Mouse (Mus musculus) ES-E14 (cell line): Measurements from ENCODE around the gene Prex1. TPM values are rescaled to one million over a fixed set of nuclear protein-coding genes. Genes with fewer than 3 reads are reported as not detected.

Experiments
- DNase-seq: peaks from one replicate; pipeline ENCODE4 v3.0.0-alpha.2; 2013; ENCODE audit warnings: low read depth, low spot score
- H3K27ac ChIP-seq: 2 replicates; pipeline ENCODE4 v1.5.1; 2012; ENCODE audit warnings: low read depth, mild to moderate bottlenecking, low read length, moderate library complexity, mixed read lengths; ENCODE audit not compliant: poor library complexity, insufficient read depth, severe bottlenecking
- H3K36me3 ChIP-seq: 2 replicates; pipeline ENCODE4 v1.6.1; 2012; ENCODE audit warnings: mild to moderate bottlenecking, low read length, moderate library complexity, mixed read lengths; ENCODE audit not compliant: control insufficient read depth, poor library complexity, insufficient read depth, severe bottlenecking
- H3K4me1 ChIP-seq, 2 experiments: fragments of 150-350 bp in 1 of 2; sonication (generic) in 1 of 2; 2 replicates each; pipeline ENCODE4 v1.6.1; 2012; ENCODE audit warnings: low read length in 2 of 2, mild to moderate bottlenecking in 1 of 2, mixed read lengths in 1 of 2; ENCODE audit not compliant: control insufficient read depth in 2 of 2, insufficient read depth in 2 of 2, poor library complexity in 1 of 2
- H3K4me3 ChIP-seq, 2 experiments: fragments of 150-350 bp in 1 of 2; sonication (generic) in 1 of 2; 2 replicates each; pipeline ENCODE4 v1.5.1; 2012; ENCODE audit warnings: low read length in 2 of 2, low read depth in 1 of 2, mild to moderate bottlenecking in 1 of 2, mixed read lengths in 1 of 2; ENCODE audit not compliant: insufficient read depth in 1 of 2, poor library complexity in 1 of 2, severe bottlenecking in 1 of 2
- H3K9ac ChIP-seq: 2 replicates; pipeline ENCODE4 v1.6.1; 2012; ENCODE audit warnings: low read depth, mild to moderate bottlenecking, low read length, mixed read lengths; ENCODE audit not compliant: poor library complexity, insufficient read depth, severe bottlenecking
- H3K9me3 ChIP-seq: fragments of 150-350 bp; sonication (generic); 2 replicates; pipeline ENCODE4 v1.6.1; 2012; ENCODE audit warnings: low read depth, mild to moderate bottlenecking, low read length; ENCODE audit not compliant: control insufficient read depth, insufficient read depth
- CHD2 ChIP-seq: IDR thresholded peaks from 2 replicates; pipeline ENCODE4 v1.6.1; 2014; ENCODE audit warnings: mild to moderate bottlenecking, low read depth, low read length, inconsistent platforms
- HCFC1 ChIP-seq: IDR thresholded peaks from 2 replicates; pipeline ENCODE4 v1.6.1; 2012; ENCODE audit warnings: low read length, inconsistent platforms, borderline replicate concordance; ENCODE audit not compliant: insufficient read depth
- MAFK ChIP-seq: IDR thresholded peaks from 2 replicates; pipeline ENCODE4 v1.6.1; 2014; ENCODE audit warnings: mild to moderate bottlenecking, low read depth, low read length, inconsistent platforms; ENCODE audit not compliant: insufficient read depth
- ZC3H11A ChIP-seq: IDR thresholded peaks from 2 replicates; pipeline ENCODE4 v1.6.1; 2012; ENCODE audit warnings: low read depth, mild to moderate bottlenecking, inconsistent platforms, low read length, borderline replicate concordance
- ZNF384 ChIP-seq: IDR thresholded peaks from 2 replicates; pipeline ENCODE4 v1.6.1; 2012; ENCODE audit warnings: low read depth, low read length, inconsistent platforms
- in situ Hi-C, 2 experiments: fragments of 600-800 bp; cut with MboI; formaldehyde crosslinking; loops; one replicate each; pipeline ENCODE4 v1.15.1; 2025; ENCODE audit warnings: low sequenced_read_pairs in 2 of 2, inconsistent platforms in 1 of 2; ENCODE audit not compliant: unreplicated experiment in 2 of 2
- total RNA-seq: library from RNA; depleted of rRNA; stranded (reverse); fragments of 300-350 nt; gene quantifications from 2 replicates; pipeline ENCODE4 v1.2.3, GENCODE M21; 2012

The Prex1 gene
- total RNA-seq, 1 experiment = 1.5 TPM

GRCm38 (mm10) chr2:166683885-166684544, 29.6 kb downstream of the Prex1 start:
- H3K9me3 ChIP-seq = no peaks in the 10 kb centered on the region
- peak overlapping the region; percentile 72; the same call in 1 of the 2 replicates for H3K27ac ChIP-seq
- peak overlapping the region; percentile 32 to 47 for H3K4me3 ChIP-seq
- peak; percentile 66 for DNase-seq
- in situ Hi-C loops = no loop called here
- H3K4me1 ChIP-seq = peaks cover 0 to 27% of the 10 kb centered on the region in 2 experiments; a peak in 3 of 4 replicates
- no peaks in the 10 kb centered on the region for H3K36me3 ChIP-seq
- TF ChIP-seq CHD2 (no peak), HCFC1 (no peak), ZC3H11A (no peak), ZNF384 (no peak), MAFK (no peak)
- H3K9ac ChIP-seq = peak overlapping the region; percentile 62; the same call in 1 of the 2 replicates

DNA sequence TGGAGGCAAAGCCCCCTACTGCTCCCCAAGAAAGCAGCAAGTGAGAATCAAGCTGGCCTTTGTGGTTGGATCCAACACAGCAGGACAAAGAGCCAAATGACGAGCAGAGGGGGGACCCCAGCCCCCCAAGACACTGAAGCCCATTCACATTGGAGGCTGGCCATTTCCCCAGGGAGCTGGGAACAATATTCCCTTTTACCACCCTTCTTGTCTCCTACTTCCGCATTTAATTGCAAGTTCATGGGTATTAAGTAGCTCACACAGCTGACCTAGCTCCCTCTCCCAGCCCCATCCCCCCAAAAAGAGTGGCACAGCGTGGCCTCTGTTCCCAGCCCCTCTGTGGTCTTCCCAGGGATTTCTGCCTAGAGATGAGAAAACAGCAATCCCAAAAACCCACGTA, 30.8 kb downstream of the Prex1 start:
- Histone ChIP-seq H3K36me3 (no peaks in the 10 kb centered on the region), H3K4me3 (no peak overlapping the region), H3K27ac (no peak overlapping the region), H3K4me1 (peaks cover 3 to 32% of the 10 kb centered on the region in 2 experiments; a peak in 3 of 4 replicates), H3K9me3 (no peaks in the 10 kb centered on the region), H3K9ac (no peak overlapping the region; the same call in 1 of the 2 replicates)
- TF ChIP-seq ZNF384 = no peak
- DNase-seq = no peak
- in situ Hi-C loops = no loop called here

DNA sequence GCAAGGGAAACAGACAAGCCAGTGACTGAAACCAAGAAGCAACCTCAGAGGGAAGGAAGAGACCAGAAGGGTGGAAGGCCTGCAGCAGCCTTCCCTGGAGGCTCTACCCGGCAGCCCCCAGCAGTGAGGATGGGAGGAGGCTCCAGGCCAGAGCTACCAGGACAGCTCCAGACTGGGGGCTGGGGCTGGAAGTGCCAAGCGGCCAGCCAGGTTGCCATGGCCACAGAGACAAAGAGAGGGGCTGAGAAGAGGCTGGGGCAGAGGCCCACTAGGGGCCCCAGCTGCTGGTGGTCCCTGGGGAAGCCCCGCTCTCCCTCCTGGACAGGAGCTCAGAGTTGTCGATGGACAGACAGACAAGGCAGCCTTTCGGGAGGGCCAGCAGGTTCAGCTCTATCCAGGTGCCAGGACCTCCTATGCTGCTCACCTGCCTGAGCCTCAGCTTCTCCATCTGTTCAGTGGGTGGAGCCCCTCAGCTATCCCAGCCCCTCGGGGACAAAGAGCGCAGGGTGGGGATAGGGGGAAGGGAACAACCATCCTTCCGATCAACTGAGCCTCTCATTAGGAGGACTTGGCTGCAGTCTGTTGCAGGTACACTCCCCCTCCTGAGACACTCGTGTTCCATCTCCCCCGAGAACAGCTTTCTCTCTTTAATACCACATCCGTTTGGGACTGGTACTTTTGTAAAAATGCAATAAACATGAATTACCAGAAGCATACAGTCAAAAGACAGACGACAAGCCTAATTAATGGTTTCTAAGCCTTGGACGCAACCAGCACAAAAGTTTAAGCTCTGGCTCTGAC, 34.5 kb downstream of the Prex1 start:
- H3K9ac ChIP-seq = no peak overlapping the region
- no peak for DNase-seq
- in situ Hi-C loops = no loop called here
- H3K9me3 ChIP-seq = no peaks in the 10 kb centered on the region
- no peaks in the 10 kb centered on the region for H3K36me3 ChIP-seq
- H3K4me3 ChIP-seq = no peak overlapping the region
- H3K4me1 ChIP-seq = peaks cover 14 to 37% of the 10 kb centered on the region in 2 experiments; a peak in 3 of 4 replicates
- H3K27ac ChIP-seq = no peak overlapping the region; the same call in 1 of the 2 replicates
- TF ChIP-seq HCFC1 = no peak
- TF ChIP-seq ZC3H11A = no peak
- no peak for TF ChIP-seq ZNF384
- no peak for TF ChIP-seq CHD2
- no peak for TF ChIP-seq MAFK

- H3K4me1 ChIP-seq = peaks cover 14 to 31% of the 10 kb centered on the region in 2 experiments; a peak in 3 of 4 replicates
- DNase-seq = no peak
- TF ChIP-seq ZC3H11A (no peak), ZNF384 (no peak), HCFC1 (no peak), CHD2 (no peak), MAFK (no peak)
- H3K4me3 ChIP-seq = no peak overlapping the region
- no peak overlapping the region for H3K9ac ChIP-seq
- in situ Hi-C loops = no loop called here
- no peaks in the 10 kb centered on the region for H3K9me3 ChIP-seq
- H3K27ac ChIP-seq = no peak overlapping the region
- H3K36me3 ChIP-seq = no peaks in the 10 kb centered on the region
Observed at GRCm38 (mm10) chr2:166676933-166677332, 36.7 kb downstream of the Prex1 start.
